Mouse (Mus musculus) C2C12 (cell line): ENCODE results near the gene Cntrl.

Source experiments
- CTCF ChIP-seq: IDR thresholded peaks from one replicate; pipeline ENCODE4 v1.5.1; 2011; ENCODE audit not compliant: control insufficient read depth, insufficient read depth, insufficient read length
- FOSL1 ChIP-seq: IDR thresholded peaks from one replicate; pipeline ENCODE4 v1.8.0; 2011; ENCODE audit warnings: mild to moderate bottlenecking, low read length; ENCODE audit not compliant: poor library complexity, insufficient read depth, severe bottlenecking
- MAX ChIP-seq: IDR thresholded peaks from one replicate; pipeline ENCODE4 v1.6.1; 2011; ENCODE audit warnings: mild to moderate bottlenecking, control low read depth
- MYOG ChIP-seq: IDR thresholded peaks from one replicate; pipeline ENCODE4 v1.6.1; 2011; ENCODE audit not compliant: control insufficient read depth, insufficient read length; ENCODE audit errors: extremely low read depth
- USF1 ChIP-seq: IDR thresholded peaks from one replicate; pipeline ENCODE4 v1.6.1; 2011; ENCODE audit warnings: low read depth, mild to moderate bottlenecking, control low read depth, moderate library complexity

- TF ChIP-seq CTCF, result no peak
- no peak for TF ChIP-seq USF1
- no peak for TF ChIP-seq FOSL1
- TF ChIP-seq MAX, result no peak
- no peak for TF ChIP-seq MYOG
Measured at GRCm38 (mm10) chr2:35067117-35067516, 42.2 kb upstream of the Cntrl start.
